20 mouse cellular contexts compared by ENCODE assay signal in genomic region chr2:90497551-90497950, GRCm38 (mm10).
DNase-seq lines count a peak whose midpoint lies in the region; ATAC-seq and TF ChIP-seq lines count a peak whose summit lies in the region.
"Had no signal": no experiment of that assay in that cellular context is flagged by ENCODE, and none has a peak within 500 bp of the region (broad histone marks: within the 10 kb centered on the region; RNA-seq: fewer than 3 reads in every experiment).

No protein-coding gene starts in this region.

- WGBS in lung, embryonic 16.5 days: 42% methylated on average over 3 of the region's 3 CpGs
- WGBS in stomach, postnatal 0 days: 37% methylated on average over 3 of the region's 3 CpGs
- 84% methylated on average over 3 of the region's 3 CpGs for WGBS in hindbrain, postnatal 0 days

- no peaks in the 10 kb centered on the region for H3K9me3 ChIP-seq in lung, embryonic 16.5 days (ENCODE audit: control insufficient read depth, low read length)
- no peaks in the 10 kb centered on the region for H3K9me3 ChIP-seq in stomach, postnatal 0 days (ENCODE audit: control insufficient read depth, low read length)
- H3K9me3 ChIP-seq in hindbrain, postnatal 0 days (ENCODE audit: low read length): no peaks in the 10 kb centered on the region
- H3K9me3 ChIP-seq: embryonic facial prominence, embryonic 15.5 days; forebrain, embryonic 10.5 days; heart, embryonic 12.5 days; hindbrain, embryonic 12.5 days; megakaryocyte, embryonic 14.5 days; neural tube, embryonic 15.5 days had no signal

- TF ChIP-seq EP300 in stomach, postnatal 0 days (optimal IDR thresholded peaks at IDR 0.05): no peak

- peaks cover 9% of the 10 kb centered on the region for H3K4me1 ChIP-seq in lung, embryonic 16.5 days (replicated peaks; ENCODE audit: control insufficient read depth, insufficient read depth, low read length)
- H3K4me1 ChIP-seq in stomach, postnatal 0 days (replicated peaks; ENCODE audit: control insufficient read depth, insufficient read depth): peaks cover 2% of the 10 kb centered on the region; the same call in 1 of the 2 replicates
- H3K4me1 ChIP-seq in hindbrain, postnatal 0 days (ENCODE audit: insufficient read depth, low read length): peaks cover 10% of the 10 kb centered on the region; the same call in 1 of the 2 replicates
- H3K4me1 ChIP-seq: heart, embryonic 12.5 days; hindbrain, embryonic 12.5 days had no signal

- peak; percentile 65 for DNase-seq in kidney, adult 9 months
- DNase-seq in kidney, postnatal 4 days: no peak
- peak; percentile 35 for DNase-seq in stomach, postnatal 0 days (ENCODE audit: low spot score)
- no peak for DNase-seq in left cerebral cortex, adult 11 months (ENCODE audit: low spot score)
- no peak for DNase-seq in hindbrain, postnatal 0 days (ENCODE audit: low spot score)
- DNase-seq: adrenal gland, postnatal 10 days; cerebellum, postnatal 10 days; heart, postnatal 14 days; midbrain, embryonic 14.5 days; spleen, adult 18-20 months; thymus, postnatal 4 days had no signal

- H3K36me3 ChIP-seq in lung, embryonic 16.5 days (ENCODE audit: control insufficient read depth, insufficient read depth, low read length): no peaks in the 10 kb centered on the region
- no peaks in the 10 kb centered on the region for H3K36me3 ChIP-seq in stomach, postnatal 0 days (ENCODE audit: control insufficient read depth, insufficient read depth, low read length)
- H3K36me3 ChIP-seq in hindbrain, postnatal 0 days (ENCODE audit: insufficient read depth, low read length): no peaks in the 10 kb centered on the region
- H3K36me3 ChIP-seq: embryonic facial prominence, embryonic 15.5 days; forebrain, embryonic 10.5 days; heart, embryonic 12.5 days; hindbrain, embryonic 12.5 days; neural tube, embryonic 15.5 days had no signal

- TF ChIP-seq CTCF in stomach, postnatal 0 days (IDR thresholded peaks at IDR 0.05; ENCODE audit: low read depth): no peak
- TF ChIP-seq CTCF in hindbrain, postnatal 0 days (IDR thresholded peaks at IDR 0.05; ENCODE audit: low read depth): no peak

- no peak overlapping the region for H3K9ac ChIP-seq in lung, embryonic 16.5 days (ENCODE audit: low read length)
- H3K9ac ChIP-seq in stomach, postnatal 0 days (ENCODE audit: low read length): no peak overlapping the region
- no peak overlapping the region for H3K9ac ChIP-seq in hindbrain, postnatal 0 days (replicated peaks; ENCODE audit: low read length)
- H3K9ac ChIP-seq: embryonic facial prominence, embryonic 15.5 days; heart, embryonic 12.5 days; hindbrain, embryonic 12.5 days; neural tube, embryonic 15.5 days had no signal

- H3K27me3 ChIP-seq in lung, embryonic 16.5 days (ENCODE audit: control insufficient read depth, insufficient read depth, low read depth, low read length): no peaks in the 10 kb centered on the region
- no peaks in the 10 kb centered on the region for H3K27me3 ChIP-seq in stomach, postnatal 0 days (ENCODE audit: control insufficient read depth, insufficient read depth, low read length)
- no peaks in the 10 kb centered on the region for H3K27me3 ChIP-seq in hindbrain, postnatal 0 days (ENCODE audit: insufficient read depth, low read length)
- H3K27me3 ChIP-seq: embryonic facial prominence, embryonic 15.5 days; heart, embryonic 12.5 days; hindbrain, embryonic 12.5 days; megakaryocyte, embryonic 14.5 days; neural tube, embryonic 15.5 days had no signal

- ATAC-seq in granulocyte monocyte progenitor cell, adult 5-6 weeks (replicated peaks; ENCODE audit: poor library complexity, severe bottlenecking): peak; percentile 13; the same call in 1 of the 2 replicates
- ATAC-seq in lung, embryonic 16.5 days (ENCODE audit: low read depth): peak; percentile 78
- peak; percentile 71; the same call in 1 of the 2 replicates for ATAC-seq in stomach, postnatal 0 days (ENCODE audit: low FRiP score, low TSS enrichment)
- ATAC-seq in hindbrain, postnatal 0 days: no peak

- no peak overlapping the region for H3K27ac ChIP-seq in lung, embryonic 16.5 days (ENCODE audit: low read length)
- no peak overlapping the region for H3K27ac ChIP-seq in stomach, postnatal 0 days (replicated peaks)
- H3K27ac ChIP-seq in hindbrain, postnatal 0 days: no peak overlapping the region
- H3K27ac ChIP-seq: embryonic facial prominence, embryonic 15.5 days; forebrain, embryonic 10.5 days; hindbrain, embryonic 12.5 days; neural tube, embryonic 15.5 days had no signal

- H3K4me3 ChIP-seq in lung, embryonic 16.5 days (ENCODE audit: low read length): no peak overlapping the region
- H3K4me3 ChIP-seq in stomach, postnatal 0 days (ENCODE audit: low read depth, low read length): no peak overlapping the region
- H3K4me3 ChIP-seq in hindbrain, postnatal 0 days (ENCODE audit: low read length): no peak overlapping the region
- H3K4me3 ChIP-seq: embryonic facial prominence, embryonic 15.5 days; forebrain, embryonic 10.5 days; heart, embryonic 12.5 days; hindbrain, embryonic 12.5 days; megakaryocyte, embryonic 14.5 days; myocyte; neural tube, embryonic 15.5 days had no signal

- no peak overlapping the region for H3K4me2 ChIP-seq in lung, embryonic 16.5 days (ENCODE audit: low read depth, low read length)
- no peak overlapping the region for H3K4me2 ChIP-seq in stomach, postnatal 0 days (replicated peaks; ENCODE audit: low read depth)
- H3K4me2 ChIP-seq in hindbrain, postnatal 0 days (ENCODE audit: low read depth, low read length): no peak overlapping the region
- H3K4me2 ChIP-seq: embryonic facial prominence, embryonic 15.5 days; heart, embryonic 12.5 days; hindbrain, embryonic 12.5 days; neural tube, embryonic 15.5 days had no signal

Comparison
In these comparisons a context has a peak if more than half of its experiments do, and no peak if none do; other contexts are left out.
1. DNase-seq: peak in kidney, adult 9 months (single experiment) and stomach, postnatal 0 days (single experiment); none in kidney, postnatal 4 days (0 of 2), left cerebral cortex, adult 11 months (single experiment) and hindbrain, postnatal 0 days (single experiment).